Mouse (Mus musculus): ENCODE measurements at regions not wholly inside any gene's neighbourhood (a gene's known extent, or its start where the extent isn't known, plus 50 kb on each side); places are given as distances from the start of the nearest gene placed in this dataset.

GRCm38 (mm10) chr7:136402688-136403597 is 491.5 kb upstream of the Mgmt start:
- TF ChIP-seq CTCF (IDR thresholded peaks at IDR 0.05; ENCODE audit: control insufficient read depth, insufficient read depth, insufficient read length) (no peak), MAX (IDR thresholded peaks at IDR 0.05) (no peak), CEBPB (IDR thresholded peaks at IDR 0.05; ENCODE audit: low read depth) (no peak), MYOG (IDR thresholded peaks at IDR 0.05; ENCODE audit: control insufficient read depth, extremely low read depth, insufficient read length) (no peak)
